Mouse (Mus musculus) B cell, adult 2 months (primary cell): ENCODE data around the gene Slc6a3.

ENCODE experiments used
- DNase-seq, 2 experiments: peaks; one replicate each; pipeline ENCODE4 v3.0.0; 2022

Slc6a3 gene

DNA sequence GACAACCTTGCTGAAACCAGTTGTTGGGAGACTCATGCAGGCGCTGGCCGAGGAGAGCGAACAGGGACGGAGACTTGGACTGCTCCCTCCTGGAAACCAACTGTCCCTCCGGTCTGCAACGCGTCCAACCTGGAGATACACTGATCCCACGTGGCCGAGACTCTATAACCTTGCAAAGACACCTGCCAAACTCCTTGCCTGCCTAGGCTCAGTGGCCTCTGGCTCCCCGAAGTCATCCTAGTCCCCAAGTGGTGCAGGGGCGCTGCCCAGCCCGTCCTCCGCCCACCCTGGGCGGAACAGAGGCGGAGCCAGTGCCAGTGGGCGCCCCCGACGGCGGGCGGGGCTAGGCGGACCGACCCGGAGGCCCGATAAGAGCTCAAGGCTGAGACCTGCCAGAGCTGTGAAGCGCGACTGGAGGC lies at the start of gene Slc6a3:
Gene Slc6a3, plus strand, starts transcription at position 345 of the 419 bp plus-strand sequence.
- DNase-seq: peak; percentile 7 to 8

DNA sequence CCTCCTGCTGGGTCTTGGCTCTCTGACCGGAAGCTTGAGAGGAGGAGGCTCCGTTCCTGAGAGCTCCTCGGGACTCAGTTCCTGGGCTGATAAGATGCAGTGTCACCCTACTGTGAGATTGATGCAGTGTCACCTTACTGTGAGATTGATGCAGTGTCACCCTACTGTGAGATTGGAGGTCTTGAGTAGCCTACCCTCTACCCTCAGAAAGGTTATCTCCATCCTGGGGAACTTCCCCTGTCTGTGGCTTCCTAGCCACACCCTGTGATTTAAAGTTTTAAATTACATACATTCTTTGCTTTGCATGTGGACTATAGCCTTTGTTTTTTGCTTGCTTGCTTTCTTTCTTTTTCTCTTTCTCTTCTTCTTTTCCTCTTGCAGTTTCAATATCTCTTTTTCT lies 48.4 kb upstream of the Slc6a3 start:
- no peak for DNase-seq

DNA sequence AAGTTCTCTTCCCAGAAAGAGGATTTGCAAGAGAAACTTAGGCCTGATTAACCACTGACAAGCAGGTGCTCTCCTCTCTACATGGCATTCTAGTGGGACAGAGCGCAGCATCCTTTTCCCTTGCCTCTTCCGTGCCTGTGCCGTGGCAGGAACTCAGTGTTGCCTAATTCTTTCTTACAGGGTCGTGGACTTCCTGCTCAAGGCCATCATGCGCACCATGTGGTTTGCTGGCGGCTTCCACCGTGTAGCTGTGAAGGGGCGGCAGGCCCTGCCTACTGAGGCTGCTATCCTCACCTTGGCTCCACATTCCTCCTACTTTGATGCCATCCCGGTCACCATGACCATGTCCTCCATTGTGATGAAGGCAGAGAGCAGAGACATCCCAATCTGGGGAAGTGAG lies 47.8 kb upstream of the Slc6a3 start:
- DNase-seq: no peak

DNA sequence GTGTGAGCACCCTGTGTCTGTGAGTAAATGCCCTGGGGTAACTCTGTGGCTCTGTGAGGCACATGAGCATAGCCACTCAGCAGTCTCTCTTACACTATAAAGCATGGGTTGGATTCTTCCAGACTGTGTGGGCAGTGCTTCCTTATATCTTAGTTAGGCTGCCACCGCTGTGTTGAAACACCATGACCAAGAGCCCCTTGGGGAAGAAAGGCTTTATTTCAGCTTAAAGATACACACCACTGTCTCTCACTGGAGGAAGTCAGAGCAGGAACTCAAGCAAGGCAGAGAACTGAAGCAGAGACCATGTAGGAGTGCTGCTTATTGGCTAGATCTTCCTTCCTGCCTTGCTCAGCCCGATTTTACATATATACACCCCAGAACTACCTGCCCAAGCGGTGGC lies 46.6 kb upstream of the Slc6a3 start:
- DNase-seq: peak; percentile 42 to 49

DNA sequence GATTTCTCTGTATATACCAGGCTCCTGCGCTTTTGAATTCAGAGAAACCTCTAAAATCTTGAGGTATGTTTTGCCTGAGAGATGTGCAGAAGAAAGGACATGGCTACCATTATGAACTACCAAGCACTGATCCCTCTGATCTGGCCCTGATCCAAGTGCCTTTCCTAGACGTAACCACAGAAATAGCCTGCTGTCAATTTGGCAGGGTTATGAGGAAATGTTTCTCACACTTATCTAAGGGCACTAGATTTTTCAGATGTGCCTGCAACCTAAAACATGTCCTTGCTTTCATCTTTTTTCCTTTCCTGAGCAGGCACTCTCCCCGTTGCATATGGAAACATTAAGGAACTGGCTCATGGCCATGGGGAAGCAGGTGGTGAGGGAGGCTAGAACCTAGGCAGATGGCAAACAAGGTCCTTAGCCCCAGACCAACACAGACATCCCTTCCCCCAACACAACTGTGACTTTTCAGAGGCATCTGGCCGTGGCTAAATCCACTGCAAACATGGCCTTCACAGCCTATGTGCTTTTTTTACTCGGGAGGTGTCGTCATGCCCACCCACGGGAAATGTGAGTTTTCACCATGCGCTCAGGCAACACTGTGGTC lies 45.9 kb upstream of the Slc6a3 start:
- DNase-seq: no peak

DNA sequence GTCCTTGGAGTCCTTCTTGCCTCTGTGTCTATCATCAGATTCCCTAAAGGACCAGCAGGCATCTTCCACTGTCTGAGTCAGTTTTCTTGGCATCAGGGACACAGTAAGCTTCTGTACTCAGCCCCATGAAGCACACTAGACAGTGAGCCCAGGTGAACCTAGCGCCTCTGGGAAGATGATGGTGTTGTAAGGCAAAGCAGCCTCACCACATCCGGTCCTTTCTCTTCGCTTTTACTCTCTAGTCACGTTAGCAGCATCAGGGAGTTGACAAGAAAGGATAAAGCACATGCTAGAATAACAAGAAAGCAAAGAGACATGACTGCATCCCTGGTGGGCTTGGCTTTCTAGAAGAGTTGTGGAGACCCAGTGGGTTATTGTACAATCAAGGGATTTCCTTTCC lies 43.4 kb upstream of the Slc6a3 start:
- DNase-seq: no peak

DNA sequence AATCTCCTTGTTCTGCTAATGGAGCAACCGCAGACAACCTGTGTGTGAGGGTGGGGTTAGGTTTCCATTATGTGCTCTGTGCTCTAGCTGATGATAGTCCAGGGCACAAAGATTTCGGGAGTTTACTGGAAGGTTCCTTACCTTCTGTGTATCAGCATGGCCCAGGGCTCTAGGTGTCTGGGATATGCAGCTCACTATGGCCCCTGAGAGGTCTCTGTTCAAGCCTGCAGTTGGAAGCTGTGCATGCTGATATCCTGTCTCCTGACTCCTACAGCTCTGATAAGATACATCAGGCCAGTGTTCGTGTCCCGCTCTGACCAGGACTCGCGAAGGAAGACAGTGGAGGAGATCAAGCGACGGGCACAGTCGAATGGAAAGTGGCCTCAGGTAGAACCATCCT lies 42.0 kb upstream of the Slc6a3 start:
- DNase-seq: no peak

DNA sequence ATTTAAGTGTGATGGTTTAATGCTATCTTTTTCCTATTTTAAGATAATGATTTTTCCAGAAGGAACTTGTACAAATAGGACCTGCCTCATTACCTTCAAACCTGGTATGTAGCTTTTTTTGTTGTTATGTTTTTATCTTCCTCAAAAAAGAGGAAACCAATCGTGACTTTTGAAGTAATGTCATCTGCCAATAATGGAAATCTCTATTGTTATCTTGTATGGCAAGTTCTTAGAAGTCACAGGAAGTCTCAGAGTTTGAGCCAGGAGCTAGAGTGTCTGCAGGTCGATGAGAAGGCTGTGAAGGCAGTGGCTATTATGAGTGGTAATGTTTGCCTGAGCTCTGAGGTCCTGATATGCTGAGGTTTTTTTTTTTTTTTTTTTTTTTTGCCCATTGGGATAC lies 40.4 kb upstream of the Slc6a3 start:
- no peak for DNase-seq

DNA sequence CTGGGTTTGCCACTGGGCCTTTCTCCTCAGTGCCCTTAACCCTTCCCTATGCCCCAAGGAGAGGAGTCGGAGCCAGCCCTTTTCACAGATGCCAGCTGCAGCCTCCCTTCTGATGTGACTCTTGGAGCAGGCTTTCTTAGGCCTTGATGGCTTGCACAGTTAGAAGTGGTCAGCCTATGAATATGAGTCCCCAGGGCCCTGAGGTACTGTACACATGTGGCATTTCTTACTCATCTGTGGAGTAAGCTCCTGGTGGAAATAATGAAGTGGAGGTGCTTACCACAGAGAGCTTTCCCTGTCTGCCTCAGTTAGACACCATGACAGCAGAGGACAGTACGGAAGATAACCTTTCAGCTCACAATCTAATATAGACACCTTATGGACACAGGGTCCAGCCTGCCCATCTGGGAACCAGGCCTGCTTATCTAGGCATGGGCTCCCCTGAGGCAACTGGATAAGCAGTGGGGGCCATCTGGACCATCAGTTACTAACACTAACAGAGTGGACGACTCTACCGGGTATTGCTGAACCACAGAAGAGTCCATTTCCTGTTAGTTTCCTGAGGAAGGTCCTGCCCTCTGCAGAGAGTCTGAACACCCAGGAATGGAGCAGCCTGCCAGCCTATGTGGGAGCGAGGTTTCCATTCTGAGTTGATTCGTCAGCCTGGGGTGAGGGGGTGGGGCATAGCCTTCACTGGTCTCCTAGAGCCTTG lies 36.5 kb upstream of the Slc6a3 start:
- no peak for DNase-seq

DNA sequence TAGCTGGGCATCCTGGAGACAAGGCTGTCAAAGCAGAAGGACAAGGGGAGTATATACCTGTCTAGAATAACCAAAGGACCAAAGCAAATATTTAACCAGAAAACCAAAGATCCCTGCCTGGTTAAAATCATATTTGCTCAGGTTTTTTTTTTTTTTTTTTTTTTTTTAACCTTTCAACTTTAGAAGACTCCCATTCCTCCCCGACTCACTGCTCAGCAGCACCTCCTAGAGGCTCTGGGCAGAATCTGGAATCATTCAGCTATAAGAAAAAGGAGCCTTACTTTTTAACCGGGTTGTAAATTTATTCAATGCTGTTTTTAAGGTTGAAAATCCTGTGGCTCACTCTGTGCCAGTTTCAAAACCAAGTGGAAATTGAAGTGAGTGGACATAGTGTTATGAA lies 33.8 kb upstream of the Slc6a3 start:
- DNase-seq: peak; percentile 59 to 65

DNA sequence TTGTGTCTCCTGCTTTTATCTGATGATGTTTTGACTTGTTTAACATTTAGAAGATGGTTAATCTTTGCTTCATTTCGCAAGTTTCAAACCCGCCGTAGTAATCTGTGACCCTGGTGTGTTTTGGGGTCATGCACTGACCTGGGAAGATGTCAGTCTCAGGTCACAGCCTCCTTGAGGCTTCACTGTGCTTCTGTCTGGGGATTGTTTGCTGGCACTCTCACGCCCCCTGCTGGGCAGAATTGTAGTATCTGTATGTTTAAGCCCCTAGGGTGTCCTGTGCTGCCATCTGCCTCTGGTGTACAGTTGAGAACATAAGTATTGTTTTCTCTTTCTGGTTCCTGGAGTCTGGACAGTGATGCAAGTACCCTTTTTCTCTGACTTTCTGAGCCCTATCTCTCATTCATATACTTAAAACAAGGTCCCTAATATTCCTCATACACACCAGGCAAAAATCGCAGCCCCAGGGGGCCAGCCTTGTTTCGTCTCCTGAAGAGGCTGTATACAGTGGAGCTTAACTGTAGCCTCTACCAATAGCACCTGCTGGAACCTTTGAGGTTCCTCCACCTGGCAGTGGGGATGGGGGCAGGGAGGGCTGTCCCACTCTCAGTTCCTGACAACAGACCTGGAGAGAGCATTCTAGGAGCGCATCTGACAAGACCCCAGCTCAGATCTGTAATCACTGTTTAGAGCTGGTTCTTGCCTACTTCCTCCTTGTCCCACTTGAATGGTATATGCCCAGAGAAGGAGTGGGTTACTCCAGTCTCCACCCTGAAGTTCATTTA lies 30.7 kb upstream of the Slc6a3 start:
- DNase-seq: peak; percentile 92 to 93

DNA sequence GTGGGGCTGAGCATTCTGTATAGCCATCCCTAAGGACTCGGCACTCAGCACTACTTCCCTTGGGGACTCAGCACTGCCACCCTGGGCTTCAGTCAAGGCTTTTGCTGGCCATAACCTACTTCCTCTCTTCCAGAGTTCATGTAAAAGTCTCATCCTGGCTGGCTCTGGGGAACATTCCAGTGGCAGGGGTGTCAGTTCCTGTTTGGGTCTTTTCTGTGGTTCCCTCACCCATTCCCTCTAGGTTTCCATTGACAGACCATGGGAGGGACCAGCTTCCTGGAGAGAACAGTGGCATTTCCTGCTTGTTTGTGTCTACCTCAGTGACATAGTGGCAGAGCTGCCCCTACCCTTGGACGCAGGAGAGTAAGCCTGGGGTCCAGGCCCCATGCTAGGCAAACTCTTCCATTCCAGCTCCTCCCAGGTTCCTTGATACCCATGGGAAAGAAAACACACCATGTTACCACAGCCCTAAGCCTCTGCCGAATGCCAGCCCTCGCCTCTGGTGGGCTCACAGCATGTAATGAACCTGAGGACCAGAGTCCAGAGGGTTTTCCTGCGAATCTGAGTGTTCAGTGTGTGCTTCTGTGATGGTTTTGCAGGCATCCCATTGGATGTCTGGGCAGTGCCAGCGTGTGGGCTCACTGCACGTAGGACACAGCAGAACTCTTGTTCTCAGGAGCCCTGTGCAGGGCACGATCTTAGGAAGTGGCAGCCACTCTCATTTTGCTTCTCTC lies 27.6 kb upstream of the Slc6a3 start:
- DNase-seq: no peak

DNA sequence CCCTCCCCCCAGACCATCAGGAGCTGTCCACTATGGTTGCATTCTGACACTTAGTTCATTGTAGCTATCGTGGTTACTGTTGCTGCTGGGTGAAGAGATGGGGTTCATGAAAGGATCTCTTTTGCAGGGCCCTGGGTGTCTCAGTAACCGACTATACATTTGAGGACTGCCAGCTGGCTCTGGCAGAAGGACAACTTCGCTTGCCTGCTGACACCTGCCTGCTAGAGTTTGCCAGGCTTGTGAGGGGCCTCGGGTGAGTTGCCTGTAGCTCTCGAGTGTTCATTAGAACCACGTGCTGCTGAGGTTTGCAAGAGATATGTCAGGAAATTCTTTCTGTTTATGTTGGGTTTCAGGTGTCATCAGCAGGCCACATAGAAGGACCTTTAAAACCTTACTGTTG lies 26.7 kb upstream of the Slc6a3 start:
- DNase-seq: no peak

DNA sequence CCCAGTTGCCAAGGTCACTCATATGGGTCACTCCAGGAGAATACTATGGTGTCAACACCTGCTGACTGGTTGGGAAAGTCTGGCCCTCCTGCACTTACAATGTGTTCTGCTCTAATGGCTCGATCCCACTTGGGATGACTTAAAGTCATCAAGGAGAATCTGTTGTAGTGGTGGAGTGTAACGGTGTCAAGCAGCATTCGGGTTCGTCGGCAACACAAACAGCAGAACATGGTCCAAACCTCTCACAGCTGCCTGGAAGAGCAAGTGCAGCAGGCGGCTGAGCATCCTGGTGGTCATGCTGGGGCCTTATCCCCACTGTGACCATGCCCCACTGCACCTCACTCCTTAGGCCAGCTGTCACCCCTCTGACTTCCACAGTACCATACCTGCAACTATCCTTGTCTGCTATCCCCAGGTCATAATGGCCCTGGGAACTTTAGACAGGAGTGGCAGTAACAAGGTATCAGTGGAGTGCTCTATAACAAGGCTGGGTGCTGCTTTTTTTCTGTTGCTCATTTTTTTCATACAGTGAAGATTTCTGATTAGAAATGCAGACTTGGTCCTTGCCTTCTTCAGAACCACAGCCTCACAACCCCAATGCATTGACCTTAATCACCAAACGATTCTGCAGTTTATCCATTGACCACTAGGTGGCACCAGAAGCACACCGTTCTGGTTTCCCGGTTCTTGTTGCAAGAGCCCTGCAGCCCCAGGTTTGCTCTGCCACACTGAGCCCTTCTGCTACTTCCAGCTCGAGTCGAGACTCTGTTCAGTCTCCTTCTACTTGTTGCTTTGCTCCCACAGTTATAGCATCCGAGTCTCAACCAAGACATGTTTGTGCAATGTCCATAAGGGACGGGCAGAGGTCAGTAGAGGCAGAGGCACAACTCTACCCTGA lies 23.5 kb upstream of the Slc6a3 start:
- DNase-seq: peak; percentile 79 to 81

DNA sequence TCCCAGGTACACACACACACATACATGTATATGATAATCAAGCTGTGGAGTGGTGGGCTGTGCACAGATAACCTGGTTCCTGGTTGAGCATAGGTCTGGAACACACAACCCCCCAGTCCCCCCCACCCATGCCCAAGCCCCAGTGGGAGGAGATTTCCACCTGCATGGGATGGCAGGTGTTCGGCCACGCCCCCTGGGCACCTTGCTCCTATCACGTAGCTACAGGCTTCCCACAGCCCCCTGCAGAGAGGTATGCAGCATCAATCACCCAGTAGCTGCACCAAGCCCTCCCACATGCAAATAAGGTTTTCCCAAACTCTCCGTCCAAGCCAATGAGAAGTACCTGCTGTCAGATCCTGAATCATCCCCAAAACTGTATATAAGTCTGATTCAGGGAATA lies 19.7 kb upstream of the Slc6a3 start:
- DNase-seq: no peak

DNA sequence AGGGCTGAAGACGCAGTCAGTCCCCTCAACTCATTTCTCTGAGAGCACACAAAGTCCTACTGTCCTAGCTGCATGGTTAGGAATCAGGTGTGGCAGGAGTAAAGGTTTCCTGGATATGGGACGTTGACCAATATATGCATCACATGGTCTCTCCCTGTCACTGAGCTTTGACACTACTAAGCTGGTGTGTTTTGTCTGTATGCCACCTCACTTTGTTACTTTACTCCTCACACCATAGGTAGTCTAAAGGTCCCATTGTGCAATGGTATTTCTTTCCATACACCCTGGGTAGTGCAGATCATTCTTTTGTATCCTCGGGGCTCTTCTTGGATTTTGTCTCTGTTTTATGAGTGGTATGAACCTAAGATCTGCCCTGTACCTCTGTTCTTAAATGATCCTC lies 2.8 kb upstream of the Slc6a3 start:
- DNase-seq: no peak

DNA sequence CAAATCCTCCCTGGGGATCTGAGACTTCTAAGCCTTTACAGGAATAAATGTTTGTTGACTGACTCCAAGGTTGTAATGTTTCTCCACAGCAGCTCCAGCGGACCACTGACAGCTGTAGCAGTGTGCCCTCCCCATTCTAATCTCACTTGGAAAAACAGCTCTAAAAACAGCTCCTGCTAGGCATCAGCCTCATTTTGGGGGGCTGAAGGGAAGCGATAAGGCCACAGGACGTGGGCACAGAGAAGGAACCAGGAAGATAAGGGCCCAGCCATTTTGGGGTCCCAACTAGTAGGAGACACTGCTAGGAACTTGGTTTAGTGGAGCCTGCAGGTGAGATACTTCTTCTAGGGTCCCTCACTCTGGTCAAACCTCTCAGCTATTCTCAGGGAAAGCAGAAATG lies 1.3 kb upstream of the Slc6a3 start:
- no peak for DNase-seq

DNA sequence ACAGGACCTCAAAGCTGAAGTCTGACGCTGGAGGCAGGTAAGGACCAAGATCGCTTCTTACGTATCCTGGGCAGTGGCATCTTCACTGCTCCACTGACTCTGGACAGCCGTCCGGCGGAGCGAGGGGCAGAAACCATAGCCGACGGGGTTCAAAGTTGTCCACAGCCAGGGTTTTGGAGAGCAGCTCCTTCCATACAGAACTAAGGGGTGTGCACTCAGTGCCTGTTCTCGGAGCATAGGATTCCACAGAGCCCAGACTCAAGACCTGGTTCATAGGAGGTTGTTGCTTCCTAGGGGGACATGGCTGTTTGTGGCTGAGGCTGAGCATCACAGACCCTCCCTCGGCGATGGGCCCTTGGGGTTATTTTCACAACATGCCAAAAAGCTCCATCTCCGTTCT lies 277 bp downstream of the Slc6a3 start:
- no peak for DNase-seq

DNA sequence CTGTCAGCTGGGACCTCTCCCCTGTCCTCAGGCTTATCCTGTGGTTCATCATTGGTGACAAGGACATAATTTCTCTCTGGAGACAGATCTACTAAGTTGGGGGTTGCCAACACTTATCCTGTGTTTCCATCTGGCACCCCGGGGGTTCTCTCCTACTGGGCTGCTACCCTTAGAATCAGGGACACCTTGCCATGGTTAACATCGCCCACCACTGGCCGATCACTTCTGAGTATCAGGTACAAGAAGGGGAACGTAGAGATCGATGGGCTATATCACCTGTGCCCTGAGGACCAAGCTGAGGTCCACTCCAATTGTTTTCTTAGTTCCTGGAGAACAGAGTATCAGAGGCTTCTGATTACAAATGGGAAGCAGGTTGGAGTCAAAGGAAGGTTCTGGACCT lies 27.7 kb downstream of the Slc6a3 start:
- no peak for DNase-seq

DNA sequence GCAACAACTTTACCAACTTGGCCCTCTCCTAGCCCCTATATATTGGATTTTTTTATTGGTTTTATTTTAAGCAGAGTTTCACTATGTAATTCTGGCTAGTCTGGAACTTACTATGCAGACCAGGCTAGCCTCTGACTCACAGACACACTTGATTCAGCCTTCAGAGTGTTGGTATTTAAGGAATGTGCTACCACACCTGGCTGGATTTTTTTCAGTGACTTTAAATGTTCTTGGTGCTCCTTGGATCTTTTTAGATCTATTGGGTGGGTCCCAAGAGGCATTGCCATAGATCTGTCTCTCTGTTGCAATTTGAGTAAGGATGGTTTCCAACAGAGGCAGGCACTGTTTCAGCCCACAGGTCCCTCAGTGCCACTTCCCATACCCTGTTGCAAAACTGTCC lies 38.5 kb downstream of the Slc6a3 start:
- DNase-seq: no peak

DNA sequence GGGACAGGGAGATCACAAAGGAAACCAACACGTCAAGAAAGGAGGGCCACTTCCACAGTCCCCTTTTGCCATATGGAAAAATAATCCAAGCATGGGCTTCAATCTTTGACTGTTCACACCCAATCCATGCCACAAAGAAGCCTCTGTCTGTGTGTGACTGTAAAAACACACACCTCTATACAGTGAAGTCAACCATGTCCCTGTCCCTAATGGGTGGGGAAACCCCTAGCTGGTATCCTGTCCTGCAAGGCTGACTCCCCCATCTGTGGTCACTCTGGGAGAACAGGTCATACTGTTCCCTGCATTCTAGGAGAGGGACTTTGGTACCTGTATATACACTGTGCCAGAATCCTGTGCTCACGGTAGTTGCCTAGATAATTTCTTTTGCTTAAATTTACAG lies 40.7 kb downstream of the Slc6a3 start:
- no peak for DNase-seq

DNA sequence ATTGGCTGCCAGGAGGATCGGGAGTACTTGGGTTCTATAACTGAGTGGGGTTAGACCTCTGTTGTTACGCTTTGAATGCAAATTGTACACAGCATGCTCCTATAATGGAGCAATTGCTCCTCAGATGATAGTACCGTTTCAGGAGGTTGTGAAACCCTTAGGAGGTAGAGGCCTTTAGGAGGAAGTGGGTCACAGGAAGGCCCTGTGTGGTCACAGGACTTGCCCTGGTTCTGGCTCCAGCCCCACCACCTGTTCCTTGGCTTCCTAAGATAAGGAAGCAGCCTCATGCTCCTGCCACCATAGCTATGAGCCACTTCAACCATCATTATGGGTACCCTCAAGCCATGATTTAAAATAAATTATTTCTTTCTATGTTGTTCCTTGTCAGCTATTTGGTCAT lies 54.9 kb downstream of the Slc6a3 start:
- no peak for DNase-seq
